Mouse (Mus musculus): ENCODE data around the gene Mical3.

GRCm38 (mm10) chr6:121098511-121099227 is 32.1 kb downstream of the Mical3 start:
- TF ChIP-seq POLR2A (IDR thresholded peaks at IDR 0.05; ENCODE audit: control insufficient read depth, extremely low read depth, insufficient read depth, low read length, poor library complexity) (no peak), CTCF (IDR thresholded peaks at IDR 0.05; ENCODE audit: borderline replicate concordance, control insufficient read depth, extremely low read depth, insufficient read depth, low read length, poor library complexity) (no peak)

Data from thymus, adult 2 months (tissue).